Mouse (Mus musculus) neutrophil, adult 59 days (primary cell): Measurements from ENCODE around the gene Dhx29. TPM values are rescaled to one million over a fixed set of nuclear protein-coding genes. Genes with fewer than 3 reads are reported as not detected.

Source experiments
- total RNA-seq, 2 experiments: library from RNA; stranded (reverse); gene quantifications; 1 replicate in 1 of 2; 2 replicates in 1 of 2; pipeline ENCODE4 v1.2.4; 2023

The Dhx29 gene
- 10 to 100 TPM; 11.0 to 12.3 TPM for total RNA-seq

DNA sequence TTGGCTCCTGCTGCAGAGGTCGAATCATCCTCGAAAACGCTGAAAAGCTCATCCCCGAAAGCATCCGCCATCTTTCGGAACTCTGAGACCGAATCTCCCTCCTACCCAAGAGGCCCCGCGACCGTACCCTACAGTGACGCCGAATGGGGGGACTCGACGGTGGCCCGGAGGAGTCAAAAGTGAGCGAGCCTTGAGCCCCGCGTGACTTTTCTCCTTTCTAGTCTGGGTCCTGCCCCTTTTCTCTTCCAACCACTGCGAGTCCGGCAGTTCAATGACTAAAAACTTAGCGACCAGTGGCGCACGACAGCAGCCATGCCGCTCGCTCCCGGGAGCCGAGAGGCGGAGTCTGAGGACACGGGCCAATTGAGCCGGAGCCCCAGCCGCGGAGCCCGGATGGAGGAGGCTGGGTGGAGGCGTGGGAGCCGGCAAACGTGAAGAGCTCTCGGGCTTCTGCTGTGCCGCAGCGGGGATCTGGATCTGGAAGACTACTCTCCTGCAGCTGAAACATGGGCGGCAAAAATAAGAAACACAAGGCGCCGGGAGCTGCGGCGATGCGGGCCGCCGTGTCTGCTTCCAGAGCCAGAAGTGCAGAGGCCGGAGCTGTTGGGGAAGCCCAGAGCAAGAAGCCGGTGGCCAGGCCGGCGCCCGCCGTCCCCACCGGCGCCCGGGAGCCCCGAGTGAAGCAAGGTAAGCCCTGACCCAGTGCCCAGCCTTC is at the start of gene Dhx29, which contains the start of gene Mtrex:
TSS of gene Dhx29 (plus strand) at position 168 of the 715 bp plus-strand sequence.
TSS of gene Mtrex (minus strand) at position 112 of the 715 bp plus-strand sequence.

DNA sequence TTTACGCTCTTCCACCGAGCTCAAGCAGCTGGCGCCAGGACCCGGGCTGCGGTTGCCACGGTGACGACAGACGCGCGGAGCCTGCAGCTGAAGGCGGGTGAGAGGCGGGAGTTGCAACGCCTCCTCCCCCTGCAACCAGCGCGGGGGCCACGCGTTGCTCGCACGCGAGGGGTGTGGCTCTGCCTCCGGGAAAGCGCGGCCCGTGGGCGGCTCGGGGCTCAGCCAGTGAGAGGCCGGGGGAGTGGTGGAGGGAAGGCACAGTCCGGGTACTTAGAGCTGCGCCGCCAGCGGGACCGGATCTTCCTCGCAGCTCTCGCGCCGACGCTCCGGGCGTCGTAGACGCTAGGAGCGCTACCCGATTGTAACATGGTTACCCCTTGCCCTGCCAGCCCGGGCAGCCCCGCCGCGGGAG is 60.3 kb downstream of the Dhx29 start, which contains the start of gene Ccno:
TSS of gene Ccno (plus strand) at position 271 of the 412 bp plus-strand sequence.

DNA sequence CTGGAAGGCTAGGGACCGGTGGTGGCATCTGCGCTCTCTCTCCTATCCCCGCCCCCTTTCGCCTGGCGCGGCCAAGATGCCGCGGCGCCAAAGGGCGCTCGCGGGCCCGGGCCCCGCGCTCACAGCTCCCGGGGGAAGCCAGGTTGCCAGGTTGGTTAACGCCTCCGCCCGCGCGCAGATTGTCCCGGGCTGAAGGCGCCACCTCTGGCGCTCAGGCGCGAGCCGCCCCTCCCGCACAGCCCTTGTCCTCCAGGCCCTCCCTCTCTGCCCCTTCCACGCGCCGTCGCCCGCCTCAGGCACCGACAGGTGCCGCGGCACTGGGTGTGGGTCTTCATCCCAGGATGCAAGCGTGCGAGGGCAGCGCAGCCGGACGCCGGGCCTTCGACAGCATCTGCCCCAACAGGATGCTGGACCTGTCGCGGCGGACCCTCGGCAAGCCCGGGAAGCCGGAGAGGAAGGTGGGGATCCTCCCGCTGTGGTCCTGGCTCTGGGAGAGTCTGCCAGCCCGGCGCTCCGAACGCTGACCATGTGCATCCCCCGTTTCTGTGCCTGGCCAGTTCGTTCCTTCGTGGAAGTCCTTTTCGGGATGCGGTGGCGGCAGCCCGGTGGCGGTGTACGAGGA is 66.4 kb downstream of the Dhx29 start, which contains the start of gene Mcidas:
TSS of gene Mcidas (plus strand) at position 315 of the 622 bp plus-strand sequence.

Other genes starting within 250 kb of the Dhx29 start
- gene Plpp1, start 126.7 kb upstream of the Dhx29 start, total RNA-seq: 1 to 10 TPM in 1 of 2 experiments, under 1 TPM in 1; 0.77 to 2.1 TPM
- gene Mtrex, start 56 bp upstream of the Dhx29 start, total RNA-seq: 10 to 100 TPM; 28.5 to 32.2 TPM
- 10 to 100 TPM; 24.8 to 28.1 TPM for gene Ccno, start 60.3 kb downstream of the Dhx29 start, total RNA-seq
- under 1 TPM; 0.15 to 0.20 TPM for gene Mcidas, start 66.4 kb downstream of the Dhx29 start, total RNA-seq
- gene Cdc20b, start 107.7 kb downstream of the Dhx29 start, total RNA-seq: not detected
- under 1 TPM; 0.36 to 0.62 TPM for gene Gpx8, start 119.0 kb downstream of the Dhx29 start, total RNA-seq
- gene Gzma, start 173.5 kb downstream of the Dhx29 start, total RNA-seq: under 1 TPM in 1 of 2 experiments, not detected in 1; 0.42 TPM